Mouse (Mus musculus) mesoderm, embryonic 11.5 days (tissue): ENCODE measurements around the gene Hmgb1.

Source experiments
- DNase-seq: peaks from one replicate; pipeline ENCODE4 v3.0.0-alpha.2; 2012; ENCODE audit warnings: low read depth, low spot score

The Hmgb1 gene

GRCm38 (mm10) chr5:148996709-148997037 lies 187.6 kb downstream of the Hmgb1 start:
- no peak for DNase-seq
